Comparison of ENCODE assay signal across 8 mouse cellular contexts in genomic region chr1:39735927-39736604, GRCm38 (mm10). TPM values are rescaled to one million over a fixed set of nuclear protein-coding genes. Genes with fewer than 3 reads are reported as not detected.
DNase-seq lines count a peak whose midpoint lies in the region; ATAC-seq lines count a peak whose summit lies in the region.

No protein-coding gene starts in this region.

- H3K4me3 ChIP-seq in midbrain, embryonic 12.5 days = no peak overlapping the region

- 28% methylated on average over 8 of the region's 8 CpGs for WGBS in midbrain, embryonic 12.5 days

- no peaks in the 10 kb centered on the region for H3K27me3 ChIP-seq in midbrain, embryonic 12.5 days

- H3K4me2 ChIP-seq in midbrain, embryonic 12.5 days (replicated peaks) = no peak overlapping the region

- no peak for ATAC-seq in midbrain, embryonic 12.5 days (ENCODE audit: low FRiP score, low read depth)

- H3K9me3 ChIP-seq in midbrain, embryonic 12.5 days = no peaks in the 10 kb centered on the region

- intact Hi-C loops in heart, postnatal 25 days (cut with DNase I) = loop anchor here (1.0 to 2.0 kb wide), 2 partner anchors 22 to 23 kb away; no protein-coding TSS in a partner anchor

- no peak overlapping the region for H3K9ac ChIP-seq in midbrain, embryonic 12.5 days (replicated peaks)

- DNase-seq in WW6 (ENCODE audit: low read depth, low spot score) = peak; percentile 13
- DNase-seq in c-Kit-positive CD71-positive TER-119-negative erythroid progenitor cells, embryonic 14.5 days (ENCODE audit: low read depth) = peak; percentile 21
- DNase-seq in heart, postnatal 25 days (ENCODE audit: low spot score) = peak; percentile 60
- peak; percentile 74 to 86 for DNase-seq in kidney, postnatal 4 days
- no peak for DNase-seq in cerebellum, adult 11-12 months
- DNase-seq in ovary, postnatal 14 days (ENCODE audit: low spot score) = no peak
- no peak for DNase-seq in frontal cortex, postnatal 25 days (ENCODE audit: low spot score in 2 of 2)

- H3K4me1 ChIP-seq in midbrain, embryonic 12.5 days = peaks cover 19% of the 10 kb centered on the region

- H3K36me3 ChIP-seq in midbrain, embryonic 12.5 days = no peaks in the 10 kb centered on the region

- H3K27ac ChIP-seq in midbrain, embryonic 12.5 days (replicated peaks) = peak overlapping the region; percentile 35; the same call in 1 of the 2 replicates

RNA-seq across cellular contexts. Expression of gene Rfx8, which starts 15.3 kb away (rescaled TPM):
- under 1 TPM; 0.34 to 0.36 TPM for total RNA-seq in heart, postnatal 25 days (2021)
- polyA plus RNA-seq in midbrain, embryonic 12.5 days (2016; fragmentation: Nextera tagmentation; extraction: Ambion mirVana) = 0.42 TPM in 1 of 2 replicates, not detected in the other

Comparison
In these comparisons a context has a peak if more than half of its experiments do, and no peak if none do; other contexts are left out.
1. DNase-seq: peak in WW6 (single experiment), c-Kit-positive CD71-positive TER-119-negative erythroid progenitor cells, embryonic 14.5 days (single experiment), heart, postnatal 25 days (single experiment) and kidney, postnatal 4 days (2 of 2); none in cerebellum, adult 11-12 months (single experiment), ovary, postnatal 14 days (single experiment) and frontal cortex, postnatal 25 days (0 of 2).